Mouse (Mus musculus): Measurements from ENCODE around the gene Usp35. TPM values are rescaled to one million over a fixed set of nuclear protein-coding genes. Genes with fewer than 3 reads are reported as not detected.

Gene Usp35
- polyA plus RNA-seq, 1 experiment: 14.6 TPM

- H3K27ac ChIP-seq (ENCODE audit: insufficient read depth, low read depth, low read length): no peak overlapping the region
- no peak overlapping the region for H3K4me3 ChIP-seq (ENCODE audit: low read depth, low read length)
- H3K36me3 ChIP-seq (ENCODE audit: control insufficient read depth, insufficient read depth, low read length): peaks cover 3% of the 10 kb centered on the region; the same call in 1 of the 2 replicates
- no peak for TF ChIP-seq CTCF (IDR thresholded peaks at IDR 0.05; ENCODE audit: extremely low read depth, insufficient read length, insufficient replicate concordance, low read depth, low read length)
- H3K4me1 ChIP-seq (ENCODE audit: control insufficient read depth, insufficient read depth, insufficient read length, low read length): no peaks in the 10 kb centered on the region
- no peaks in the 10 kb centered on the region for H3K27me3 ChIP-seq (ENCODE audit: control insufficient read depth, insufficient read depth, low read length)
Observed at GRCm38 (mm10) chr7:97270367-97270766, 61.5 kb downstream of the Usp35 start.

- Histone ChIP-seq H3K27ac (ENCODE audit: insufficient read depth, low read depth, low read length) (no peak overlapping the region), H3K4me3 (ENCODE audit: low read depth, low read length) (no peak overlapping the region), H3K36me3 (ENCODE audit: control insufficient read depth, insufficient read depth, low read length) (no peaks in the 10 kb centered on the region), H3K27me3 (ENCODE audit: control insufficient read depth, insufficient read depth, low read length) (no peaks in the 10 kb centered on the region), H3K4me1 (ENCODE audit: control insufficient read depth, insufficient read depth, insufficient read length, low read length) (no peaks in the 10 kb centered on the region)
- TF ChIP-seq POLR2A (IDR thresholded peaks at IDR 0.05; ENCODE audit: low read depth, low read length): no peak
- TF ChIP-seq CTCF (IDR thresholded peaks at IDR 0.05; ENCODE audit: extremely low read depth, insufficient read length, insufficient replicate concordance, low read depth, low read length): no peak
- 58% methylated on average over 1 of the region's 1 CpGs for WGBS
Observed at GRCm38 (mm10) chr7:97262541-97262940, 69.3 kb downstream of the Usp35 start.

Other genes starting within 250 kb of the Usp35 start
- gene Kctd21, start 307 bp upstream of the Usp35 start, polyA plus RNA-seq (2012; rRNA removed): 2.8 and 7.3 TPM in 2 replicates
- gene Alg8, start 39.6 kb upstream of the Usp35 start, polyA plus RNA-seq (2012; rRNA removed): 3.7 and 6.4 TPM in 2 replicates
- 58.2 and 89.7 TPM in 2 replicates for gene Ndufc2, start 68.0 kb upstream of the Usp35 start, polyA plus RNA-seq (2012; rRNA removed)
- 2.8 and 4.2 TPM in 2 replicates for gene Thrsp, start 85.7 kb upstream of the Usp35 start, polyA plus RNA-seq (2012; rRNA removed)
- 2.6 and 6.2 TPM in 2 replicates for gene Kctd14, start 119.3 kb upstream of the Usp35 start, polyA plus RNA-seq (2012; rRNA removed)
- 27.2 and 42.1 TPM in 2 replicates for gene Ints4, start 148.9 kb upstream of the Usp35 start, polyA plus RNA-seq (2012; rRNA removed)
- 27.8 and 39.7 TPM in 2 replicates for gene Aamdc, start 247.5 kb upstream of the Usp35 start, polyA plus RNA-seq (2012; rRNA removed)
- 0.25 and 0.93 TPM in 2 replicates for gene Rsf1, start 247.9 kb upstream of the Usp35 start, polyA plus RNA-seq (2012; rRNA removed)

Data from small intestine, adult 2 months (tissue).